In genomic region chr4:77513041-77513440, GRCm38 (mm10) we compare ENCODE assay signal across 24 mouse cellular contexts.
DNase-seq lines count a peak whose midpoint lies in the region; ATAC-seq and TF ChIP-seq lines count a peak whose summit lies in the region.
"Had no signal": no experiment of that assay in that cellular context is flagged by ENCODE, and none has a peak within 500 bp of the region (broad histone marks: within the 10 kb centered on the region; RNA-seq: fewer than 3 reads in every experiment).

No protein-coding gene starts in this region.

- TF ChIP-seq POLR2A in brain, embryonic 14.5 days (IDR thresholded peaks at IDR 0.05; ENCODE audit: borderline replicate concordance, extremely low read depth, insufficient read depth, insufficient read length, poor library complexity, severe bottlenecking): no peak

- H3K4me2 ChIP-seq in forebrain, embryonic 16.5 days (ENCODE audit: low read length): no peak overlapping the region
- H3K4me2 ChIP-seq in midbrain, embryonic 13.5 days (replicated peaks): no peak overlapping the region
- H3K4me2 ChIP-seq in midbrain, embryonic 15.5 days: no peak overlapping the region
- no peak overlapping the region for H3K4me2 ChIP-seq in midbrain, embryonic 14.5 days (ENCODE audit: low read length)

- DNase-seq in forebrain, embryonic 10.5 days (ENCODE audit: extremely low spot score, low spot score): no peak
- DNase-seq in midbrain, embryonic 10.5 days (ENCODE audit: low spot score): no peak
- no peak for DNase-seq in midbrain, embryonic 14.5 days
- peak; percentile 39 for DNase-seq in brain, embryonic 14.5 days (ENCODE audit: low read depth)
- DNase-seq in adrenal gland, adult (ENCODE audit: inconsistent age in 2 of 2, low spot score in 1 of 2): no peak
- DNase-seq: adrenal gland, adult 2 months; adrenal gland, adult 8-10 months; adrenal gland, postnatal 10 days; adrenal gland, postnatal 14 days; adrenal gland, postnatal 25 days; adrenal gland, postnatal 36 days; B cell, adult 2 months; cerebellum, adult 11 months; cerebellum, adult 11-12 months; cerebellum, adult 18-20 months; cerebellum, adult 2 months had no signal

- no peak for TF ChIP-seq CTCF in brain, embryonic 14.5 days (IDR thresholded peaks at IDR 0.05; ENCODE audit: borderline replicate concordance, extremely low read depth, insufficient read depth, insufficient read length)

- no peaks in the 10 kb centered on the region for H3K36me3 ChIP-seq in forebrain, embryonic 16.5 days (ENCODE audit: control insufficient read depth, insufficient read depth)
- no peaks in the 10 kb centered on the region for H3K36me3 ChIP-seq in forebrain, embryonic 10.5 days (replicated peaks)
- no peaks in the 10 kb centered on the region for H3K36me3 ChIP-seq in midbrain, embryonic 13.5 days
- H3K36me3 ChIP-seq in midbrain, embryonic 10.5 days: no peaks in the 10 kb centered on the region
- H3K36me3 ChIP-seq in midbrain, embryonic 15.5 days (replicated peaks): no peaks in the 10 kb centered on the region
- no peaks in the 10 kb centered on the region for H3K36me3 ChIP-seq in midbrain, embryonic 14.5 days (ENCODE audit: control insufficient read depth, insufficient read depth, low read length)
- H3K36me3 ChIP-seq: G1E had no signal

- H3K9ac ChIP-seq in forebrain, embryonic 16.5 days (replicated peaks; ENCODE audit: low read depth, low read length): no peak overlapping the region
- H3K9ac ChIP-seq in midbrain, embryonic 13.5 days (replicated peaks): no peak overlapping the region
- no peak overlapping the region for H3K9ac ChIP-seq in midbrain, embryonic 15.5 days
- H3K9ac ChIP-seq in midbrain, embryonic 14.5 days (replicated peaks; ENCODE audit: low read length): no peak overlapping the region

- no peaks in the 10 kb centered on the region for H3K4me1 ChIP-seq in forebrain, embryonic 16.5 days (replicated peaks; ENCODE audit: control insufficient read depth, insufficient read depth, low read length)
- H3K4me1 ChIP-seq in forebrain, embryonic 10.5 days: no peaks in the 10 kb centered on the region
- peaks cover 5% of the 10 kb centered on the region; the same call in 1 of the 2 replicates for H3K4me1 ChIP-seq in midbrain, embryonic 13.5 days (replicated peaks)
- no peaks in the 10 kb centered on the region for H3K4me1 ChIP-seq in midbrain, embryonic 10.5 days
- no peaks in the 10 kb centered on the region for H3K4me1 ChIP-seq in midbrain, embryonic 15.5 days
- H3K4me1 ChIP-seq in midbrain, embryonic 14.5 days (ENCODE audit: control insufficient read depth, insufficient read depth, low read length): 0 out of 2 replicates have a peak, but pooled peaks cover 7% of the 10 kb centered on the region

- no peaks in the 10 kb centered on the region for H3K27me3 ChIP-seq in forebrain, embryonic 16.5 days (replicated peaks; ENCODE audit: control insufficient read depth, insufficient read depth, low read length)
- no peaks in the 10 kb centered on the region for H3K27me3 ChIP-seq in forebrain, embryonic 10.5 days (ENCODE audit: poor library complexity, severe bottlenecking)
- H3K27me3 ChIP-seq in midbrain, embryonic 13.5 days: no peaks in the 10 kb centered on the region
- H3K27me3 ChIP-seq in midbrain, embryonic 10.5 days (ENCODE audit: low read depth, poor library complexity, severe bottlenecking): no peaks in the 10 kb centered on the region
- H3K27me3 ChIP-seq in midbrain, embryonic 15.5 days (replicated peaks): no peaks in the 10 kb centered on the region
- H3K27me3 ChIP-seq in midbrain, embryonic 14.5 days (ENCODE audit: control insufficient read depth, insufficient read depth, low read length): no peaks in the 10 kb centered on the region
- H3K27me3 ChIP-seq: CH12.LX had no signal

- WGBS in forebrain, embryonic 16.5 days: 68% methylated on average over 3 of the region's 3 CpGs
- 88% methylated on average over 3 of the region's 3 CpGs for WGBS in forebrain, embryonic 10.5 days
- WGBS in midbrain, embryonic 13.5 days: 63% methylated on average over 3 of the region's 3 CpGs
- WGBS in midbrain, embryonic 10.5 days: 84% methylated on average over 3 of the region's 3 CpGs
- 46% methylated on average over 3 of the region's 3 CpGs for WGBS in midbrain, embryonic 15.5 days
- WGBS in midbrain, embryonic 14.5 days: 53% methylated on average over 3 of the region's 3 CpGs

- H3K27ac ChIP-seq in forebrain, embryonic 16.5 days (ENCODE audit: low read length): no peak overlapping the region
- no peak overlapping the region for H3K27ac ChIP-seq in forebrain, embryonic 10.5 days
- no peak overlapping the region for H3K27ac ChIP-seq in midbrain, embryonic 13.5 days
- no peak overlapping the region for H3K27ac ChIP-seq in midbrain, embryonic 10.5 days (replicated peaks)
- no peak overlapping the region for H3K27ac ChIP-seq in midbrain, embryonic 15.5 days
- no peak overlapping the region for H3K27ac ChIP-seq in midbrain, embryonic 14.5 days (replicated peaks; ENCODE audit: low read depth, low read length)

- no peak overlapping the region for H3K4me3 ChIP-seq in forebrain, embryonic 16.5 days (replicated peaks; ENCODE audit: low read length)
- no peak overlapping the region for H3K4me3 ChIP-seq in forebrain, embryonic 10.5 days
- no peak overlapping the region for H3K4me3 ChIP-seq in midbrain, embryonic 13.5 days (replicated peaks)
- no peak overlapping the region for H3K4me3 ChIP-seq in midbrain, embryonic 10.5 days
- no peak overlapping the region for H3K4me3 ChIP-seq in midbrain, embryonic 15.5 days
- no peak overlapping the region for H3K4me3 ChIP-seq in midbrain, embryonic 14.5 days (replicated peaks; ENCODE audit: low read depth, low read length)

- no peaks in the 10 kb centered on the region for H3K9me3 ChIP-seq in forebrain, embryonic 16.5 days (ENCODE audit: control insufficient read depth, low read length)
- H3K9me3 ChIP-seq in forebrain, embryonic 10.5 days: no peaks in the 10 kb centered on the region
- H3K9me3 ChIP-seq in midbrain, embryonic 13.5 days: no peaks in the 10 kb centered on the region
- H3K9me3 ChIP-seq in midbrain, embryonic 10.5 days (replicated peaks): no peaks in the 10 kb centered on the region
- H3K9me3 ChIP-seq in midbrain, embryonic 15.5 days: no peaks in the 10 kb centered on the region
- H3K9me3 ChIP-seq in midbrain, embryonic 14.5 days (ENCODE audit: control insufficient read depth, low read length): no peaks in the 10 kb centered on the region
- H3K9me3 ChIP-seq: G1E had no signal

- ATAC-seq in forebrain, embryonic 16.5 days: peak; percentile 49; the same call in 1 of the 2 replicates
- peak; percentile 58; the same call in 1 of the 2 replicates for ATAC-seq in midbrain, embryonic 13.5 days
- peak; percentile 69 for ATAC-seq in midbrain, embryonic 15.5 days (replicated peaks)
- ATAC-seq in midbrain, embryonic 14.5 days (ENCODE audit: low FRiP score, low TSS enrichment): no peak
- ATAC-seq: activated CD4-positive, CD25-positive, alpha-beta regulatory T cell, adult 4 months; CD4-positive, CD25-positive, alpha-beta regulatory T cell, adult 4 months; Patski had no signal
